Mouse (Mus musculus) neural tube, embryonic 11.5 days (tissue): Measurements from ENCODE around the gene Map3k13. TPM values are rescaled to one million over a fixed set of nuclear protein-coding genes. Genes with fewer than 3 reads are reported as not detected.
"Not testable (repeated sequence)": the region's sequence is repeated elsewhere in the genome, so short reads cannot be mapped to it uniquely, and the experiment has no call there.

Experiments used
- ATAC-seq: fragments of 200-750 bp; cut with Nextera tagmentation; 2 replicates; pipeline ENCODE4 v1.8.0; 2017; ENCODE audit warnings: moderate number of reproducible peaks, mild to moderate bottlenecking, moderate TSS enrichment, moderate library complexity; ENCODE audit not compliant: insufficient read depth, low FRiP score, low TSS enrichment
- DNase-seq: peaks from one replicate; pipeline ENCODE4 v3.0.0-alpha.2; 2015; ENCODE audit warnings: low spot score
- H3K27ac ChIP-seq: fragments of 300-500 bp; sonication (generic); 2 replicates; pipeline ENCODE4 v1.5.1; 2014; ENCODE audit warnings: low read depth, mild to moderate bottlenecking, low read length
- H3K27me3 ChIP-seq: fragments of 300-500 bp; sonication (generic); 2 replicates; pipeline ENCODE4 v1.6.1; 2014; ENCODE audit warnings: mild to moderate bottlenecking, low read length, mixed read lengths; ENCODE audit not compliant: control insufficient read depth, insufficient read depth
- H3K36me3 ChIP-seq: fragments of 300-500 bp; sonication (generic); 2 replicates; pipeline ENCODE4 v1.6.1; 2014; ENCODE audit warnings: mild to moderate bottlenecking, low read length, moderate library complexity, mixed read lengths; ENCODE audit not compliant: control insufficient read depth, insufficient read depth
- H3K4me1 ChIP-seq: fragments of 300-500 bp; sonication (generic); 2 replicates; pipeline ENCODE4 v1.6.1; 2014; ENCODE audit warnings: low read length, mixed read lengths; ENCODE audit not compliant: control insufficient read depth, insufficient read depth
- H3K4me2 ChIP-seq: fragments of 300-500 bp; sonication (generic); 2 replicates; pipeline ENCODE4 v1.6.1; 2014; ENCODE audit warnings: low read depth, mild to moderate bottlenecking, moderate library complexity
- H3K4me3 ChIP-seq: fragments of 300-500 bp; sonication (generic); 2 replicates; pipeline ENCODE4 v1.5.1; 2014; ENCODE audit warnings: low read depth, low read length
- H3K9ac ChIP-seq: fragments of 300-500 bp; sonication (generic); 2 replicates; pipeline ENCODE4 v1.6.1; 2014; ENCODE audit warnings: mild to moderate bottlenecking, low read length
- H3K9me3 ChIP-seq: fragments of 300-500 bp; sonication (generic); 2 replicates; pipeline ENCODE4 v1.6.1; 2016; ENCODE audit warnings: low read length; ENCODE audit not compliant: control insufficient read depth
- WGBS: fragments of 180-500 bp; shearing (Covaris S2); extraction: QIAGEN DNeasy Blood & Tissue Kit; methylation state at CpG from one replicate; pipeline ENCODE4 v1.1.7; 2014; 5-methylcytosine and 5-hydroxymethylcytosine counted together
- polyA plus RNA-seq: library from polyadenylated mRNA; unstranded; fragments of >200 nt; fragmentation: Nextera tagmentation; extraction: Ambion mirVana; gene quantifications from 2 replicates; pipeline ENCODE4 v1.2.1, GENCODE M21; 2014

The Map3k13 gene
- polyA plus RNA-seq, 1 experiment from 2014 or later, result 10.6 TPM

DNA sequence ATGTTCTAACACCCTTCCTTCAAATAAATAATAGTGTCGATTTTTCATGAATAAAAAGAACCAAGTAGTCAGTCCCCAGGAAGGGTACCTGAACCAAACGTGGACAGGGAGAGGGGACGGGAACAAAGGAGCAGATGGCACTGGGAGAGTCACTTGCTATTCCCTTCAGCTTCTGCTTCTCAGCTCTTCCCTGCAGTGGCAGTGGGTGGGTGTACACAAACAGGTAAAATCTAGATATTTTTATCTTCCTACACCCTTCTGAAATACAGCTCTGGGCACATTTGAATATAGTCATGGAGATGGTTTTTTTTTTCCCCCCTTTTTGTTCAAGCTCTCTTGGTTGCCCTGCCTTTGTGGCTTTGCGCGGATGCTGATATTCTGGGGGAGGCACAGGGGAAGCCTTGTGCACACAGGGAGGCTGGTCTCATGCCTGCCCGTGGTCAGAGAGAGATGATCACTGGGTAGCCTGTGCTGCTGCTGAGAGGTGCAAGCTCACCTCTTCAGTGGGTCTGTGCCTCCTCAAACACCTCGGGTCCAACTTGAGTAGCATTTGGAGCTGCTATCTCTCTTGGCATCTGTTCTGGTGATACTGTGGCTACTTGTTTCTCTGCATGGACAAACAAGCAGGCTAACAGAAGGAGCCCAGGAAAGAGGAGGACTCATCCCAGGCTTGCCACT is 87.6 kb downstream of the Map3k13 start:
- no peak for ATAC-seq

DNA sequence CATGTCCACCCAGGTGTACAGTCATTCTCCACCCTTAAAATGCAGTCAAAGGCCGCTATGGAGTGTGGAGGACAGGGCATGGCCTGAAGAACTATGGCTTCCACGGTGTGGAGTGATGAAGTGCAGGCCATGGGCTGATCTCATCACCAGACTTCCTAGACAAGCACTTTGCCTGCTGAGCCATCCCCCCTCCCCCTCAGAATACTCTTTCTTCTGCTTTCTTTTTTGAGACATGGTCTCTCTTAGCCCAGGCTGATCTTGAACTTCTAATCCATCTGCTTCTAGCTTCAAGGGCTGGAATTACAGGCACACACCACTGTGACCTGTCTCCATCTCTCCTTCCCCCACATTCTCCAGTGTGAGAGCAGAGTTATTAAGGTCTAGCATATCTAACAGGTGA is 93.5 kb downstream of the Map3k13 start:
- Histone ChIP-seq H3K9me3 (no peaks in the 10 kb centered on the region), H3K4me2 (no peak overlapping the region), H3K4me3 (no peak overlapping the region), H3K4me1 (no peaks in the 10 kb centered on the region), H3K36me3 (no peaks in the 10 kb centered on the region), H3K27me3 (no peaks in the 10 kb centered on the region), H3K9ac (no peak overlapping the region), H3K27ac (no peak overlapping the region)
- WGBS, result 85% methylated on average over 2 of the region's 2 CpGs
- ATAC-seq, result no peak
- DNase-seq, result no peak

More for the DNA sequence above, 87.6 kb downstream of the Map3k13 start:
- no peak overlapping the region for H3K4me3 ChIP-seq
- H3K27ac ChIP-seq, result no peak overlapping the region
- H3K9ac ChIP-seq, result no peak overlapping the region
- H3K4me1 ChIP-seq, result no peaks in the 10 kb centered on the region
- no peaks in the 10 kb centered on the region for H3K36me3 ChIP-seq
- no peaks in the 10 kb centered on the region for H3K27me3 ChIP-seq
- DNase-seq, result no peak
- H3K4me2 ChIP-seq, result no peak overlapping the region
- WGBS, result 74% methylated on average over 7 of the region's 7 CpGs
- H3K9me3 ChIP-seq, result no peaks in the 10 kb centered on the region

DNA sequence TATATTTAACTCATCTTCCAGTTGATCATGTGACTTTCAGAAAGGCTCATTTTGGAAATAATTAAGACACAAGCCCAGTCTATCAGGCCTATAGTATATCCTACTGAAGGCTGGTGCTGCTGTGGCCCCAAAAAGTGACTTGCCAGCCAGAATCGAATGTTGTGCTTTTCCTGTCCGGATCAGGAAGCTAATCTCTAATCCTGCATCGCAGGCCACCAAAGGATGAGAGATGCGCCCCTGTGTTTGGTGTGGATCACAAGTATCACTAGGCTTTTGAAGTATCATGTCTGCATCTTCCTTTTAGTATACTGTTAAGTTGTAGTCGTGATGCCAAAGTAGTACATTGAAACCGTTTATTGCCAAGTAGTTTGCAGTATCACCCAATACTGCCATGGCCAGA is 99.7 kb downstream of the Map3k13 start:
- Histone ChIP-seq H3K27ac (no peak overlapping the region), H3K36me3 (no peaks in the 10 kb centered on the region), H3K9ac (no peak overlapping the region), H3K4me3 (no peak overlapping the region), H3K27me3 (no peaks in the 10 kb centered on the region), H3K4me1 (no peaks in the 10 kb centered on the region), H3K9me3 (no peaks in the 10 kb centered on the region), H3K4me2 (no peak overlapping the region)
- no peak for DNase-seq
- no peak for ATAC-seq
- 93% methylated on average over 6 of the region's 6 CpGs for WGBS

DNA sequence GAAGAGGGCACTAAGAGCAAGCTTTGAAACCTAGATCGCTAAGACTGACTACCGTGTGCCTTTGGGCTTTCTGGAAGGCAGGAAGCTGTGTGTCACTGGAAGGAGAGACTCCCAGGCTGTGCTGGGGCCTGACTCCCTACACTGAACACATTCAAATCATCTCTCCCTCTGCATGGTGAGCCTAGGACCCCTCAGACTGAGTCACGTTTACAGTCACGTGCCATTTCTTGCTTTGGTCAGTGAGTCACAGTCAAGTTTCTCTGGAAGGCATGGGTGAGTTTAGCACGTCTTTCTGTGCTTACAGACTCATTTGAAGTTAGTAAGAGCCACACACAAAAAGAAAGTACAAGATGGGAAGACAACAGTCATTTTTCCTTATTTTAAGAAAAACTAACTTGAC is 107.1 kb downstream of the Map3k13 start:
- no peak for ATAC-seq
- DNase-seq, result no peak
- Histone ChIP-seq H3K27ac (no peak overlapping the region), H3K27me3 (no peaks in the 10 kb centered on the region), H3K9ac (no peak overlapping the region), H3K36me3 (no peaks in the 10 kb centered on the region), H3K9me3 (no peaks in the 10 kb centered on the region), H3K4me3 (no peak overlapping the region), H3K4me2 (no peak overlapping the region), H3K4me1 (no peaks in the 10 kb centered on the region)
- WGBS, result 79% methylated on average over 5 of the region's 5 CpGs

DNA sequence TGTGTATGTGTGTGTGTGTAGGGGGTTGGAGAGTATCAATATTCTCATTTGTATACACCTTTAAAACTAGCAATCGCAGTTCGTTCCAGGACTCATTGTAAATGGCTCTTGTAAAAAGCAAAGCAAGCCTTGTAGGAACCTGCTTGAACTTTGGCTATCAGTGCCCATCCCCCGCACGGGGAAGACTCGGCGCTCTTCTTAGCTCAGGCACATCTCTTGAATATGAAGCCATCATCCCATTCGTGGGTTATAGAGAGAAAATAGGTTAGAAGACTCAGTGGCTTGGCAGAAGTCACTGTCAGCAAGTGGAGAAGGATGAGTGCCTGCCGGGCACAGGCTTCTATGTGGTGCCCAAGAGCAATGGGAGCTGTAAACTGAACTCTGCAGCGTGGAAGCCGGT is 110.5 kb downstream of the Map3k13 start:
- no peaks in the 10 kb centered on the region for H3K27me3 ChIP-seq
- no peak overlapping the region for H3K4me2 ChIP-seq
- WGBS, result 88% methylated on average over 10 of the region's 10 CpGs
- no peaks in the 10 kb centered on the region for H3K36me3 ChIP-seq
- no peak overlapping the region for H3K9ac ChIP-seq
- no peak for ATAC-seq
- H3K9me3 ChIP-seq, result no peaks in the 10 kb centered on the region
- no peaks in the 10 kb centered on the region for H3K4me1 ChIP-seq
- DNase-seq, result no peak
- H3K27ac ChIP-seq, result no peak overlapping the region
- H3K4me3 ChIP-seq, result no peak overlapping the region

DNA sequence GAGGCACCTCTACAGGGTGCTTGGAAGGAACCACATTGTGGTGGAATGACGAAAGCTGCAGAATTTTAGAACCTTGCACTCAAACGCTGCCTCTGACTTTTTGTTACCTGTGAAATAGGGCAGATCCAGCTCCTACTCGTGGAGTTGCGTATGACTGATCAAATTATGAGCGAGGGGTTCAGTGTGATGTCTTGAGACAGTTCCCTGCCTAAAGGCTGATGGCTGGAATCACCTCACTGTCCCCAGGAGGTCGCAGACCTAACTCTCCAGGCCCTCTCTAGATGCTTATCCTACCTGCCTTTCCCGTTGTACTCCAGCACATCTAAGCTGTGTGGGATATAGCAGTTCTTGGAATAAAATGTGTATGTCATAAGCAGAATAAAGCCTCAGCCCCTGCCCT is 111.8 kb downstream of the Map3k13 start:
- H3K36me3 ChIP-seq, result no peaks in the 10 kb centered on the region
- no peaks in the 10 kb centered on the region for H3K27me3 ChIP-seq
- DNase-seq, result no peak
- no peaks in the 10 kb centered on the region for H3K4me1 ChIP-seq
- no peak overlapping the region for H3K4me2 ChIP-seq
- H3K27ac ChIP-seq, result no peak overlapping the region
- no peak overlapping the region for H3K4me3 ChIP-seq
- WGBS, result 88% methylated on average over 7 of the region's 7 CpGs
- no peaks in the 10 kb centered on the region for H3K9me3 ChIP-seq
- H3K9ac ChIP-seq, result no peak overlapping the region
- ATAC-seq, result no peak

DNA sequence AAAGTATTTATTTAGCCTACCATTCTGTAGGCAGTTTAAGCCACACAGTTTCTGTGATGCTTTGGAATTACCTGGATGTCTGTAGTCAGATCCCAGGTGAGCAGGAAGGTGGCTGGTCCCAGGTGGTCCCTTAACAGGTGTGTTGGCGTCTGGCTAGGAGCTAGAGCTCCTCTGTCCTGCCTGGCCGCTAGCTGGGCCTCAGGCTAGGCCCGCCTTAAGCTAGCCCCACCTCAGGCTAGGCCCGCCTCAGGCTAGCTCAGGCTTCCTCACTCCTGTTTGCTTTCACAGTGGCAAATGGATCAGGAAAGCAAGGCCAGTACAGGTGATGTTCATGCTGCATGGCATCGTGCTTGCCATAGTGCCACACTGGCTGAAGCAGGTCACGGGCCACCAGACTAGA is 112.8 kb downstream of the Map3k13 start:
- H3K36me3 ChIP-seq, result no peaks in the 10 kb centered on the region
- H3K4me2 ChIP-seq, result no peak overlapping the region

DNA sequence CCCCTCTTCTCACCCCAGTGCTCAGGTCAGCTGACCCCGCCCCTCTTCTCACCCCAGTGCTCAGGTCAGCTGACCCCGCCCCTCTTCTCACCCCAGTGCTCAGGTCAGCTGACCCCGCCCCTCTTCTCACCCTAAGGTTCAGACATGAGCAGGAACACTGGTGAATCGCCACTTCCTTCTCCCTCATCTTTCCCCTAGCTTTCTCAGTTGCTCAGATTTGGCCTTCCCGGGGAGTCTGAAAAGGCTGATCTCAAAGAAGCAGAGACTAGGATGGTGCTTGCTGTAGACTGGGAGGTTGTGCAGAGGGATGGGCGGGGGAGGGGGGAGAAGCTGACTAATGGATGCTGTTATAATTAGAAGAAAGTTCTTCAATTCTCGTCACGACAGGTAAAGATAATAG is 114.8 kb downstream of the Map3k13 start:
- H3K9ac ChIP-seq, H3K4me2 ChIP-seq, H3K9me3 ChIP-seq, H3K4me1 ChIP-seq, DNase-seq, H3K36me3 ChIP-seq, H3K4me3 ChIP-seq, ATAC-seq, H3K27me3 ChIP-seq, H3K27ac ChIP-seq: not testable (repeated sequence)
- WGBS, result 27% methylated on average over 6 of the region's 8 CpGs

More for the DNA sequence above, 112.8 kb downstream of the Map3k13 start:
- 88% methylated on average over 6 of the region's 6 CpGs for WGBS
- no peak overlapping the region for H3K9ac ChIP-seq
- H3K27ac ChIP-seq, result no peak overlapping the region
- no peaks in the 10 kb centered on the region for H3K4me1 ChIP-seq
- ATAC-seq, result no peak
- DNase-seq, result no peak
- H3K4me3 ChIP-seq, result no peak overlapping the region
- no peaks in the 10 kb centered on the region for H3K27me3 ChIP-seq
- H3K9me3 ChIP-seq, result no peaks in the 10 kb centered on the region

DNA sequence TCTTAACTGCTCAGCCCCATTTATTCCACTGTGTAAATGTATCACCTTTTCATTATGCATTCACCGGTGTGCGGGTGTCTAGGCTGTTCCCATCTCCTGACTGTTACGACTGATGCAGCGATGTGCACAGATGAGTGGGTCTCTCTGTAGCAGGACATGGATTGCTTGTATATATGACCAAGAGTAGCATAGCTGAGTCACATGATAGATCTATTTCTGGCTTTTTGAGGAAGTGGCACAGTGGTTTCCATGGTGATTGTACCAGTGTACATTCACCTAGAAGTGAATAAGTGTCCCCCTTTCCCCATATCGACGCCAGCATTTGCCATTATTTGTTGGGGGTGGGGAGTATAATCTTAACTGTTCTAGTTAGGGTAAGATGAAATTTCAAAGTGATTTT is 119.2 kb downstream of the Map3k13 start:
- Histone ChIP-seq H3K9ac (no peak overlapping the region), H3K4me2 (no peak overlapping the region), H3K9me3 (no peaks in the 10 kb centered on the region), H3K4me3 (no peak overlapping the region), H3K36me3 (no peaks in the 10 kb centered on the region), H3K4me1 (no peaks in the 10 kb centered on the region), H3K27ac (no peak overlapping the region), H3K27me3 (no peaks in the 10 kb centered on the region)
- WGBS, result 94% methylated on average over 6 of the region's 6 CpGs
- no peak for ATAC-seq
- peak; percentile 5 for DNase-seq
